Mouse (Mus musculus): ENCODE measurements around the gene Rab4a. TPM values are rescaled to one million over a fixed set of nuclear protein-coding genes. Genes with fewer than 3 reads are reported as not detected.

Rab4a gene
- total RNA-seq, 2 experiments from 2014 or later, result 42.3 to 42.8 TPM

DNA sequence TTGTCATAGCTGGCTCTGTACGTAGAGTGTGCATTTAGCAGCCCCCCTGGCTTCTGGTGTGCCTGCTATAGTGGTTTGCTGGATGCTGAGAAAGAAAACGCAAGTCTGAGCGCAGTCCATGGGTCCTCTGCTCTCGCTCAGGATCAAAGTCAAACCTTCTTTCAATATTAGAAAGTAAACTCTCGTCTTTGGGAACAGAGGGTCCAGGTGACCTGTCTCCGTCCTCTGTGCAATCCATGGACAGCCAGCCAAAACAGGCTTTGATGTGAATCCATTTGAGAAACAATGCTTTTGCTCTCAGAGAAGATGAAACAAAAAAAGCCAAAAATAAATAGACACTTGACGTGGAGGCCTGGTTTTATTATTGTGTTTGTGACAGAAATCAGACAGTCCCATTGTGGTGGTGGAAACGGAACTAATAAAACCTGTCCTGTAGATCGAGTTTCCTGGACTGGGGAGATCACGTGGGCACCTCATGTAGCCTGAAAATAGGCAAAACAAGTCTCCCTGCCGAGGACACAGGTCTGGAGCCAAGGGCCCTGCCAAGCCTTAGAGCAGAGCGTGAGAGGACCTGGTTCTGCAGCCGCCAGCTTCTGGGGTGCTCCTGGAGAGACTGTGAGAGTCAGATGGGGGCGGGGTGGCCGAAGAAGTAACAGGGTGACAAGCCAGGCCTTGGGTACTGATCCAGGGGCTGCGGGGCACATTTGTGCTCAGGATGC lies 7.5 kb downstream of the Rab4a start:
- no peak for DNase-seq

DNA sequence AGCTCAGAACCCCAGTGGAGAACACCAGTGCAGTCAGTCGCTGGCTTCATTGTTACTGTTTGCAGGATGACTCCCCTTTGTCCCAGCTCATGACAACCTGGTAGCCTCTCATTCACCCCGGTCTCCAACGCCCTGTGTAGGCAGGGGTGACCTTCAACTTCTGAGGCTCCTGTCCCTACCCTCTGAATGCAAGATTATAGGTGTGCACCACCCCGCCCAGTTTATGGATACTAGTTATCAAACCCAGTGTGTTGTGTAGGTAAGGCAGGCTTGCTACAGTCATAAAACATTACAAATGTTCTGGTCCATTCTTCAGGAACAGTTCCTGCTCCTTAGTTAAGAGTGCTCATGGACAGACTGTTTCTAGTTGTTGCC lies 8.1 kb downstream of the Rab4a start:
- no peak for DNase-seq

DNA sequence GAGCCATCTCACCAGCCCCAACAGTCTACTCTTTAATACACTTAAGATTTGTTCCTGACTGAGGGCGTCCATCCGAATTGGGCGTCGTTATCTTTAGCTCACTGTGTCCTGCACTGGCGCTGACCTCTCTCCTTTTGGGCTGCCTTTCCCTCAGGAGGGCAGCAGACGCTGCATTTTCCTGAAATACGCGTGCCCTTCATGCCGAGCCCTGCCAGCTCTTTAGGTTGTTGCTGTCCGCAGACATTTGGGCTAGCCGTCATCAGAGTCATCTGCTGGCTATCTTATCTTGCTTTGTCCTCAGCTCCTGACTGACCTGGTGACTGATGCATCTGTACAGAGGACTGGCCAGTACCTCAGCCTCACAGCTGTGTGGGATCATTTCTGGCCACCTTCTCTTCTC lies 9.5 kb downstream of the Rab4a start:
- DNase-seq, result no peak

DNA sequence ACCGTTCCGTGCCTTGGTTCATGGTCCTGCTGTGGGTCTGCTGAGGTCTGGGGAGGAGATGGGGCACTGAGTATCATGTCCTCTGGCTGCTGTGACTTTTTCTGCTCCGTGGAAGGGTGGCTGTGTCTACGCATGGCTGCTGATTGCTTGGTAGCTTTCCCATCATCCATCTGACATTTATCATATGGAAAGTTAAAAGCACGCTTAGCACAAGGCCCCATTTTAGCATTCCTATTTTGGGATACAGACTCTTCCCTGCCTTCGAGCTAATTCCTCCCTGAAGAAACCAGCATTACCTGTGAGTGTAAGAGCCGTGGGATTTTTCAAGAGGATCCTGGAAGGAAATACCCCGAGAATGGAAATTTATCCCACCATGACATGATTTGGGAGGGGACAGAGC lies 11.2 kb downstream of the Rab4a start:
- DNase-seq, result no peak

DNA sequence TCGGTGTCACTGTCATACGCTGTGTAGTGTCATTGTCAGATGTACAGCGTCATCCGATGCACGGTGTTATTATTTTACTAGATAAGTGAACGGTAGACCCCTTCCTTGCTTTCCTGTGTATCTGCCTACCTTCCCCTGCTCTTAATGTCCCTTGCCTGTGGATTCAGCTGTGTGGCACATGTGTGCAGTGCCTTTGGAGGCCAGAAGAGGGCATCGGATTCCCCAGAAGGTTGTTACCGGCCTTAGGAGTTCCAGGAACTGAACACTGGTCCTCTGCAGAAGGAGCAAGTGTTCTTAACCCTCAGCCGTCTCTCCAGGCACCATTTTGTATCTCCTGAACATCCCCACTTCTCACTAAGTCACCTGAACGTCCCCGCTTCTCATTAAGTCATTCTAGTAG lies 12.0 kb downstream of the Rab4a start:
- no peak for DNase-seq

DNA sequence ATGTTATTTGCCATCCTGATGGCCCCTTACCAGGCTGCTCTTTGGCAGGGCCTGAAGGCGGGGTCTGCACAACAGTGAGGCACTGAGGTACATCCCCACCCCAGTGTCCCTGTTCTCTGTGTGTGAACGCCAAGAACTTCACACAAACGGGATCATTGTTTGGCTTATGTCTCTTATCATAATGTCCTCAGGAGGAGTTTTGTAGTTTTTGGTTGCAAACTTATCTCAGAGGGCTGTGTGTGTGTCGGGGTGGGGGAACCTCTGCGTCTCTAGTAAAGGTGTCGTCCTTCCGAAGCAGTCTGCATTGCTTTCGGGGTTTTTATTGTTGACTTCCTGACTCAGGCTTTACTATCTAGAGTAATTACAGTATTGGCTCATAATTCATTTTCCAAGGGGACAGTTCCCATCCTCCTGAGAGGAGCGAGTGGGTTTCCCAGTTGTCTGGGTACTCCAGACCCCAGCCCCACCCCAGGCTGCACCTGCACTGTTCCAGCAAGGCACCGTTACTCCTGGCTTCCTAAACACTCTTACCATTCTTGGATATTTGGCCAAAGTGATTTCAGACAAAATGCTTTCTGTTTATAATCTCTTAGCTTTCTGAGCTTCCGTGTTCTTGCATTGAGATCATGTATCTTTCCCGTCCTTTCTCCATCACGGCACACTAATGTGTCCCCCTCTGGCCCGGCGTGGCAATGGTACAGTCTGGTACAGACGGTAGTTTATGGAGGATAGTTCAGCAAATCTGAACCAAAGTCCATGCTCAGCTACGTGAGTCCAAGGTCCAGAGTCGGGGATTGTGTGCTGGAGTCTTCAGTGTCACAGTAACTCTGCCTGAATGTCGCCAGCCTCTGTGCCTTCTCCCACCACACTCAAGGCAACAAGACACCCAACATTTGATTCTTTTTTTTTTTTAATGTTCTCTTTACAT lies 14.2 kb downstream of the Rab4a start:
- no peak for DNase-seq

DNA sequence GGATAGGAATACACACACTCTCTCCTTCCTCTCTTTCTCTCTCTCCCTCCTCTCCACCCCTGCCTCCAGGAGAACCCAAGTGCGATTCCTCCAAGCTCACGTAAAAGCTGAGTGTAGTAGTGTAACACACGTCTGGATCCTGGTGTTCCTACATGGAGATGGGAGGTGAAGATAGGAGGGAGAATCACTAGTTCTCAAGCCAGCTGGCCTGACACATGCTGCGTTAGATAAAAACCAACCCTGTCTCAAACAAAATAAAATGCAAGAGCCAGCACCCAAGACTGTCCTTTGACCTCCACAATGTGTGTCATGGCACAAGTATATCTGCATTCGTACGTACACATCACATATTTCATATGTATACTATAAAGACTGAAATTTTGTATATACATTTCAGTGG lies 15.0 kb downstream of the Rab4a start:
- DNase-seq, result no peak

DNA sequence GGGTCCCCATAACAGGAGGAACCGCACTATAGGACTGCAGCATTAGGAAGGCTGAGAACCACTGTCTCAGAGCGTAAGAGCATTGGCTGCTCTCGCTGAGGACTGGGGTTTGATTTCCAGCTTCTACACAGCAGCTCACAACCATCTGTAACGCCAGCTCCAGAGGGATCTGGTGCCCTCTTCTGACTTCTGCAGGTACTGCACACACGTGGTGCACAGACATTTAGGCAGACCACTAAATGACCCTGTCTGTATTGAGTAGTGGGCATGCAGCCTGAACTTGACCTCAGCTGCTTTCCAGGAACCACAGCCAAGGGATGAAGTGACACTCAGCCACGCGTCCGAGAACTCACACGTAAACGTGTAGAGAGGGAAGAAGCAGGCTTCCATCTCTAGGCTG lies 17.3 kb downstream of the Rab4a start:
- DNase-seq, result no peak

DNA sequence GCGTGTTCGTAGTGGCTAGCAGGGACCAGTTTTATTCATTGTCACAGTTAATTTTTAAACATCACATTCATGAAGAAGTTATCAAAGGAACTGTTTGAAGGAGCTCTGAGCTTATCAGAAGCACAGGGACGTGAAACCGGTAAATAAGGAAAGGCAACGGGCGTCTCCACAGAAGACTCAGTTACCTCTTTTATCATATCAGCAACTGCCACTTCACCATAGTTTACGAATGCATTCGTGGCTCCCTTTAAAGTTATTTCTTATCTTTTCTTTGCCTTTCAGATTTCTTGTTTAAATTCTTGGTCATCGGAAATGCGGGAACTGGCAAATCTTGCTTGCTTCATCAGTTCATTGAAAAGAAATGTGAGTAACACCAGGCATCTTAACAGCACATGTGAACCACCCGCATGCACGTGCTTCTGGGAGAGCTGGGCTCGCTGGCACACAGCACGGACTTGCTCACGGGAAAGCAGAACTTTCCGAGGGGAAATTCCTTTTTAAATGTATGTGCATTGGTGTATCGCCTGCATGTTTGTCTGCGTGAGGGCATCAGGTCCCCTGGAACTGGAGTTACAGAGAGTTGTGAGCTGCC lies 17.8 kb downstream of the Rab4a start:
- no peak for DNase-seq

DNA sequence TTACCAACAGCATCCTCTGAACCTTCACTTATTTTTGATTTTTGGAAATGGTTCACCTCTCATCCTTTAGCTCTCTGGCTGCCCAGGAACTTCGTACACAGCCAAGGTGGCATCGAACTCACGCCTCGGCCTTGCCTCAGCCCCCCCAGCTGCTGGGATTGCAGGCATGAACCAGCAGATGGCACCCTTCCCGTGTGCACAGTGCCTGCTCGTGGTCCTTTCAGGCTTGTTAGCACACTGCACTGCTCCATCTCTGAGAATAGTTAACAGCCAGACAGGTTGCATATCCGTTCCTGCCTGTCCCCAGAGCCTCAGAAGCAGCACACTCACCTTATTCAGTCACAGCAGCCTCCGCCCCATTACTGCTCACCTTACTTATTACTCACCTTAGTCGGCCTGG lies 20.2 kb downstream of the Rab4a start:
- no peak for DNase-seq

DNA sequence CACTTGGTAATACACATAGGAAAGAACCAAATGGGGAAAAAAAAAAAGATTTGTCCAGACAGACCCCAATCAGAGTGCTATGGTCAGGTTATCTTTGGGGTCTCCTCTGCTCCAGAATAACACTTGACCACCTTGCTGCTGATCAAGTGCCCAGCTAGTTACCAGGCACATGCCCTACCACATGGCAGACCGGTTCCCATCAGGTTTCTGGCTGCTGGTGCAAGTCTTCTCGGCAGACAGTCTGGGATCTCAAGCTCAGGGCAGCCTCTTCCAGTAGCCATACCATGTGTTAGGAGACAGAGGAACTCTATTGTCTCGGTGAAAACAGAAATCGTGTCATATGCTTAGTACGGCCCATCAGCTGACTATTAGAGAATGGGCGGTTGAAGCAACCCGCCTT lies 21.0 kb downstream of the Rab4a start:
- no peak for DNase-seq

DNA sequence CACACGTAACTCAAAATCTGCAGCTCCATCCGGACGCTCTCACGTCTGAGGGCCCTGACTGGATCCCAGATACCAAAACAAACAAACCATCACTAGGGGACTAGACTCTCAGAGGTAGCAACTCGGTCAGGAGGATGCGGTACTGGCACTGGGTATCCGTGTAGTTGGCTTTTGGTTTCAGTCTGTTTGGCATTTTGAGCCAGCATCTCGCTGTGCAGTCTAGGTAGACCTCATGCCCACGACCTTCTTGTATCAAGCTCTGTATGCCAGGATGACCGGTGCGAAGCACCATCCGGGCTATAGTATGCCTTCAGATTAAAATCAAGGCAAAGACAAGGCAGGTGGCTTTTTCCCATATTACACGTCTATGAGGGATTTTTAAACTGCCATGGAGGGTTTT lies 21.7 kb downstream of the Rab4a start:
- DNase-seq, result no peak

DNA sequence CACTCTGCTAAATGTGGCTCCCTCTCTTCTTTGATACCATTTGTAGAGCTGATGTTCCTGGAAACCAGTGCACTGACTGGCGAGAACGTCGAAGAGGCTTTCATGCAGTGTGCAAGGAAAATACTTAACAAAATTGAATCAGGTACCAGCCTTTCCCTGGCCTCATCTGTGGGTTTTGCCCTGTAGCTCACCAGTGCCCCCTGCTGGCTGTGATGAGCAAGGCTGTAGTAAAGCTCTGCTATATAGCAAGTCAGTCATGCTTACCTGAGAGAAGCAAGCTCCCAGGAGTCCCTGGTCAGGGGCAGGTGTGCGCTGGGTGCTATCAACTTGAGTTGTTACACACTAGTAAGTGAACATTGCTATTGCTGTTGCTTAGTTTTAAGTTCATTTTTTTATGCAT lies 27.0 kb downstream of the Rab4a start:
- no peak for DNase-seq

DNA sequence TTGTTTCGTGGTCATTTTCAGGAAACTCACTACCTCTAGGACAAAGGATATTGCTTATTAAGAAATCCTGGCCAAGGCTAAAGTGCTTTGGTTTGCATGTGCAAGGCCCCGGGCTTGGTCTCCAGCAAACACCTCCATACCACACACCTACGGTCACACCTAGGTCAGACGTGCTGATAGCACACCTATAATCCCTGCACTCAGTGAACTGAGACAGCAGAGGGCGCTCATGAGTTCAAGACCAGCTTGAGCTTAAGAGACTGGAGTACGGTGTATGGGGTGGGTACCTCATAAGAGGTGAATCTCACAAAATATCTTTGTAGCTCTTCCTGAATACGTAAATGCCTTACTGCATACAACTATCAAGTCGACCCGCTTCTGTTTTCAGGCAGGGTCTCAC lies 29.7 kb downstream of the Rab4a start:
- peak in 1 of 2 experiments; percentile 55 for DNase-seq

DNA sequence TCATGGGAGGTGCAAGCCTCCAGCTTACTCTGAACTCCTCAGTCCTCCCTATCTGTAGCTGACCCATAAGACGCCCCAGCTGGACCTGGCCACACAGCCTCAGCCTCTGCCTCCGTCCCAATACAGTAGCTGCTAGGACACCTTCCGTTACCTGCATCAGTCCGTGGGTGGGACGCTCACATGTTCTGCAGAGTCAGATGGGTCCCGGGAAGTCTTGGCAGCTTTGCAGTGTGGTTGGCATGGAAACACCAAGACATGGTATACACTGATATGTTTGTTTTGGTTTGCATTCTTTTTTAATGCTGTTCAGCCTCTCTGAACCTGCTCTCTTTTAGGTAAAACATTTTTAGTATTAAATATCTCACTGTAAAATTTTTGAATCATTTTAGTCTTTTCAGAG lies 30.6 kb downstream of the Rab4a start:
- no peak for DNase-seq

DNA sequence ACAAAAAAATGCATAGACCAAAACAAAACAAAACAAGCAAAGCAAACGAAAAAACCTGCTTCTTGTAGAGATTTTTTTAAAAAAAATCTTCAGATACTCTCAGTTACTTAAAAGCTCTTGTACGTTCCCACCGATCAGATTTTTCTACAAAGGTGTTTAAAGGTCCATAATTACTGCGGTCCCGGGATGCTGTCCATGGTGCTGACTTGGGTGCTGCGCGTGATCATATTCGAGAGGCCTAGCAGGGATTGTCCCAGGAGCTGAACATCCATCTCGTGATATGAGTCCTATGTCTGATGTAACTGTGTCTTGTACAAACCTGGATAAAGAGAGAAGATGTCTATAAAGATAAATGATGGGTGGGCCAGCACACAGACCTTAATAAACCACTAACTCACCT lies 32.7 kb downstream of the Rab4a start:
- no peak for DNase-seq

DNA sequence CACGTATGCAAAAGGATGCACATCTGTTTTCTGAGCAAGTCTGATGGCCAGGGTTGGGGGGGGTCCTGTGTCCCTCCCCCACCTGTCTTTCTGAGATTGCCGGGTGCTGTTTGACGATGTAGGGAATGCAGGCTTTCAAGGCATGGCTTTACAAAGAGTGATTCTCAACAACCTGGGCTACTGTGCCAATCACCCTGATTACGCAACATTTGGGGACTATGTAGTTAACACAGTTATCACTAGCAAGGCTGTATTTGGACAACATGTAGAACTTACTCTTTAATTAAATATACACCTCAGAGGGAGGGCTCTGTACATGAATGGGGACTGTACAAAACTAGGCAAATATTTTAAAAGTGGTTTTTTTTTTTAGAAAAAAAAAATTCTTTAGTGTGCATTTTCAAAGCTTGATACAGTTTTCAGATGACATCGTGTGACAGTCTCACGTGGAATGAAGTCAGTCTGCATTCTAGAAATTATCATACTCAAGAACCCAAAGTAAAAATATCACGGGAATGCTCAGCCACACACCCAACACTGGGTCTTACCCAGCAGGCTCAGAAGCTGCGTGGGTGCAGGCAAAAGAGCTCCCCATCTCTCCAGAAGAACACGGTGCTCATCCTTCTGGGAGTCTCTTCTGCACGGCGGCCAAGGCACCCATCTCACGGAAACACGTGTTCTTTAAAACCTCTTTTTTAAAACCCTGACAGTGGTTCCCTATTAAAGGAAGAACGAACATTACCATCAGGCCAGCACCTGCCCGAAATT lies 35.0 kb downstream of the Rab4a start:
- DNase-seq, result peak; percentile 56 to 66

DNA sequence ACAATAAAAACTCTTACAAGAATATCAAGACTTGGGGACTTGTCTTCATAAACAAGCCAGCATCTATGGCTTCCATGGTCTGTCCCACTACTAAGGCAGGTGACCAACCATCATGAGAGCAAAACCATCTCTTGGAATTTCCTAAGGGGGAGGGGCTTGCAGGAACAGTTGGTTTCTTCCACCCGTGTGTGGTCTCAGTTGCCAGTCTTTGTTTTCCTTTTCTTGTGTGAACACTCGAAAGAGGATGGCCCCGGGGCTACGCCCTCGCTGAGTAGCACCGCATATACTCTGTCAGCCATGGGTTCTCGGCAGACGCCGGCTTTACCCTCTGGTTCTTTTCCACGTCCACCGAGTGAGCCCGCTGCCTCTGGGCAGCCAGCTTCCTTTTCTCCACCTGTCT lies 36.3 kb downstream of the Rab4a start:
- DNase-seq, result no peak

DNA sequence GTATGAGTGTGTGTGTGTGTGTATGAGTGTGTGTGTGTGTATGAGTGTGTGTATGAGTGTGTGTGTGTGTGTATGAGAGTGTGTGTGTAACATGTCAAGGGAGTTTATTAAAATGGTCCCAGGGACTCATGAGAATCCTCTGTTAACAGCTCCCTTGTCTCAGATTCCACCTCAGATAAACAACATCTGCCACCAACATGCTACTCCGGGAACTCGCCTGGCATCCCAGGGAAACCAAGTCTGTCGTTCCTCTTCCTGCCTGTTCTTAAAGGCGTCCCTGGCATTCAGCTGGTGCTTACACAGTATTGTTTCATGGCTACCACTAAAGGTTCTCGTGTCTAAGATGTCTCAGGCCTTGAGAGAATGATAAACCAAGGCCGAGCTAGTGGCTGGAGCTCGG lies 38.6 kb downstream of the Rab4a start:
- DNase-seq, result no peak

DNA sequence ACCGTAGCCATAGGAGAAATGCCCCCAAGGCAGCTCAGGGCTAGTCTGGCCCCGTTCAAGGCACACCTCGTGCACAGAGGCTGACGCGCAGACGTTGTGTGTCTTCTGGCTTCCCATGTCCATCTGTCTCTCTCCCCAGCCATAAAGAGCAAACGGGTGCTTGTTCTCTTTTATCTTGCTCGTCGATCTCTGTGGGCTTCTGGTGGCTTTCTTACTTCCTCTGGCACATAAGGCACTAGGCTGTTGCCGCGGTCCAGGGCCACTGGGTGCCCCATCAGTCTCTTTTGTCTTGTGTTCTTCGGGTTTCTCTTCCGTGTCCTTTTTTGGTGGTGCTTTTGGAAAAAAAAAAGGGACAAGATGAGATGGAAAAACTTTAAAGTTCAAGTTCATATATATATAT lies 39.3 kb downstream of the Rab4a start:
- DNase-seq, result no peak

DNA sequence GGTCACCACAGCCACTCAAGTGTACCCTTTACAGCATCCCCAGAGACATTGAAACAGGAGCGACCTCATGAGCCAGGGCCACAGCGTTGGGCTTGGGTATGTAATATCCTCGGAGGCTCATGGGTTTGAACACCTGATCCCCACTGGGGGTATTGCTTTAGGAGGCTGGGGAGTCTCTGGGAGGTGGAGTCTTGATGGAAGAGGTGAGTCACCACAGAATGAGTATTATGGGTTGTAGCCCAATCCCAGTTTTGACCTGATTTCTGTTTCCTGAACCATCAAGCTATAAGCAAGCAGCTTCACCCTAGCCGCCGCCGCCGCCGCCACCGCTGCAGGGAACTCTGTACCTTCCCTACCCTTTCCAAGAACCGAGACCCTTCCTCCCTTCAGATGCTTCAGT lies 40.2 kb downstream of the Rab4a start:
- DNase-seq, result no peak

DNA sequence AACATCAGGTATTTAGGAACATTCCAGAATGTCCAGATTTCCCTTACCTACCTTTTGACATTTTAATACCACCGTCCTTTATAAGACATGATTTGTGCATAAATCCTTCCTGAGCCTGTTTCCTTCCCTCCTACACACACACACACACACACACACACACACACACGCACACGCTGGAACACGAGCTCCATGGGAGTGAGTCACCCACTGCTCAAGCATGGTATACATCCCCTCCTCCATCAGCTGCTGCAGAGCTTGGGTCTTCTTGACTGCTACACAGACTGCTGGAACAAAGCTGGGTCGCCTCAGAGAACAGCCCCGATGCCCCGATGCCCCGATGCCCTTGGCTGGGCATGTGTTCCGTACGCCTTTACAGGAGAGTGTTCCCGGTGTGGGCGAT lies 40.7 kb downstream of the Rab4a start:
- no peak for DNase-seq

DNA sequence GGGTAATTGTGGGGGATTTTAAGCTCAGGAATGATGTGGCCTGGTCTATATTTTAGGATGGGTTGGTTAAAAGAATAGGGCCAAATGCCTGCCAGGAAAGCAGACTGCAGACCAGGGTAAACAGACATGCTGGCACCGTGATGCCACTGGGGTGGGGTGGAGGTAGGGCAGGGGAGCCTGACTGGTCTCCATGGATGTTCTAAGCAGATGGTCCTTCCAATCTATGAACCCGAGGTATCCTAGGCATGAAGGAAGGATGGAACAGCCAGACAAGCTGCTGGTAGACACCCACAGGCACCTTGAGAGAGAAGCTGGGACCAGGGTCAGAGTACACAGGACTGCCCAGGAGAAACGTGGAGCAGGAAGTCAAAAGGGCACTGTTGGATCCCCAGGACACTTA lies 41.8 kb downstream of the Rab4a start:
- no peak for DNase-seq

Measured in layer of hippocampus, postnatal 36 days (tissue).